Mouse (Mus musculus) forebrain, embryonic 12.5 days (tissue): ENCODE data around the gene Prkcq. TPM values are rescaled to one million over a fixed set of nuclear protein-coding genes. Genes with fewer than 3 reads are reported as not detected.

ENCODE experiments used
- ATAC-seq: fragments of 200-750 bp; cut with Nextera tagmentation; 2 replicates; pipeline ENCODE4 v1.8.0; 2017; ENCODE audit warnings: moderate TSS enrichment; ENCODE audit not compliant: low FRiP score
- H3K27ac ChIP-seq: fragments of 300-500 bp; sonication (generic); 2 replicates; pipeline ENCODE4 v1.5.1; 2016; ENCODE audit warnings: mild to moderate bottlenecking
- H3K27me3 ChIP-seq: fragments of 300-500 bp; sonication (generic); 2 replicates; pipeline ENCODE4 v1.6.1; 2016; ENCODE audit warnings: mild to moderate bottlenecking
- H3K36me3 ChIP-seq: fragments of 300-500 bp; sonication (generic); replicated peaks from 2 replicates; pipeline ENCODE4 v1.6.1; 2016; ENCODE audit warnings: mild to moderate bottlenecking
- H3K4me1 ChIP-seq: fragments of 300-500 bp; sonication (generic); 2 replicates; pipeline ENCODE4 v1.6.1; 2016
- H3K4me2 ChIP-seq: fragments of 300-500 bp; sonication (generic); 2 replicates; pipeline ENCODE4 v1.6.1; 2016; ENCODE audit warnings: mild to moderate bottlenecking, moderate library complexity
- H3K4me3 ChIP-seq: fragments of 300-500 bp; sonication (generic); replicated peaks from 2 replicates; pipeline ENCODE4 v1.5.1; 2016; ENCODE audit warnings: mild to moderate bottlenecking
- H3K9ac ChIP-seq: fragments of 300-500 bp; sonication (generic); 2 replicates; pipeline ENCODE4 v1.6.1; 2016; ENCODE audit warnings: mild to moderate bottlenecking
- H3K9me3 ChIP-seq: fragments of 300-500 bp; sonication (generic); 2 replicates; pipeline ENCODE4 v1.6.1; 2016
- WGBS: fragments of 180-500 bp; shearing (Covaris S2); methylation state at CpG from one replicate; pipeline ENCODE4 v1.1.7; 2016; 5-methylcytosine and 5-hydroxymethylcytosine counted together
- polyA plus RNA-seq: library from polyadenylated mRNA; unstranded; fragments of >200 nt; fragmentation: Nextera tagmentation; extraction: Ambion mirVana; gene quantifications from 2 replicates; pipeline ENCODE4 v1.2.1, GENCODE M21; 2016

The Prkcq gene
- polyA plus RNA-seq, 1 experiment from 2014 or later, result 1.3 TPM

GRCm38 (mm10) chr2:11162701-11163100 lies 9.2 kb upstream of the Prkcq start:
- WGBS, result 43% methylated on average over 3 of the region's 3 CpGs
- H3K36me3 ChIP-seq, result no peaks in the 10 kb centered on the region
- no peaks in the 10 kb centered on the region for H3K4me1 ChIP-seq
- ATAC-seq, result no peak
- H3K27ac ChIP-seq, result no peak overlapping the region
- H3K4me2 ChIP-seq, result no peak overlapping the region
- H3K4me3 ChIP-seq, result no peak overlapping the region
- 0 out of 2 replicates have a peak, but pooled peaks cover 2% of the 10 kb centered on the region for H3K27me3 ChIP-seq
- no peaks in the 10 kb centered on the region for H3K9me3 ChIP-seq
- H3K9ac ChIP-seq, result no peak overlapping the region

GRCm38 (mm10) chr2:11164170-11164569 lies 7.7 kb upstream of the Prkcq start:
- Histone ChIP-seq H3K27me3 (peaks cover 6% of the 10 kb centered on the region; the same call in 1 of the 2 replicates), H3K4me3 (no peak overlapping the region), H3K27ac (no peak overlapping the region), H3K4me1 (no peaks in the 10 kb centered on the region), H3K9ac (no peak overlapping the region), H3K4me2 (no peak overlapping the region), H3K36me3 (no peaks in the 10 kb centered on the region), H3K9me3 (no peaks in the 10 kb centered on the region)
- no peak for ATAC-seq
- WGBS, result 87% methylated on average over 3 of the region's 3 CpGs

GRCm38 (mm10) chr2:11169721-11170335 lies 2.1 kb upstream of the Prkcq start:
- H3K4me1 ChIP-seq, result peaks cover 20% of the 10 kb centered on the region
- no peaks in the 10 kb centered on the region for H3K36me3 ChIP-seq
- ATAC-seq, result no peak
- no peak overlapping the region for H3K9ac ChIP-seq
- no peak overlapping the region for H3K4me3 ChIP-seq
- WGBS, result 69% methylated on average over 6 of the region's 6 CpGs
- H3K4me2 ChIP-seq, result no peak overlapping the region
- H3K27ac ChIP-seq, result no peak overlapping the region
- H3K27me3 ChIP-seq, result peaks cover 49% of the 10 kb centered on the region
- H3K9me3 ChIP-seq, result no peaks in the 10 kb centered on the region

GRCm38 (mm10) chr2:11172831-11173414 lies 1.0 kb downstream of the Prkcq start:
- H3K27me3 ChIP-seq, result peaks cover 61% of the 10 kb centered on the region
- no peak for ATAC-seq
- H3K9ac ChIP-seq, result no peak overlapping the region
- H3K4me3 ChIP-seq, result peak overlapping the region; percentile 50
- H3K4me1 ChIP-seq, result peaks cover 20% of the 10 kb centered on the region
- peak overlapping the region; percentile 85 for H3K4me2 ChIP-seq
- WGBS, result 13% methylated on average over 9 of the region's 9 CpGs
- no peaks in the 10 kb centered on the region for H3K9me3 ChIP-seq
- H3K27ac ChIP-seq, result no peak overlapping the region
- no peaks in the 10 kb centered on the region for H3K36me3 ChIP-seq

- ATAC-seq, result no peak
- 41% methylated on average over 4 of the region's 4 CpGs for WGBS
- no peaks in the 10 kb centered on the region for H3K9me3 ChIP-seq
- no peak overlapping the region for H3K4me3 ChIP-seq
- H3K27me3 ChIP-seq, result peaks cover 61% of the 10 kb centered on the region
- no peak overlapping the region for H3K9ac ChIP-seq
- H3K4me2 ChIP-seq, result peak overlapping the region; percentile 85
- no peak overlapping the region for H3K27ac ChIP-seq
- H3K4me1 ChIP-seq, result peaks cover 20% of the 10 kb centered on the region
- H3K36me3 ChIP-seq, result no peaks in the 10 kb centered on the region
Measured at GRCm38 (mm10) chr2:11173521-11173920, 1.6 kb downstream of the Prkcq start.

GRCm38 (mm10) chr2:11174101-11174500 lies 2.2 kb downstream of the Prkcq start:
- Histone ChIP-seq H3K9me3 (no peaks in the 10 kb centered on the region), H3K36me3 (no peaks in the 10 kb centered on the region), H3K27ac (no peak overlapping the region), H3K4me1 (peaks cover 20% of the 10 kb centered on the region), H3K27me3 (peaks cover 58% of the 10 kb centered on the region), H3K4me2 (no peak overlapping the region), H3K9ac (no peak overlapping the region), H3K4me3 (no peak overlapping the region)
- ATAC-seq, result no peak
- 72% methylated on average over 4 of the region's 4 CpGs for WGBS

GRCm38 (mm10) chr2:11177880-11178279 lies 6.0 kb downstream of the Prkcq start:
- no peaks in the 10 kb centered on the region for H3K36me3 ChIP-seq
- H3K4me3 ChIP-seq, result no peak overlapping the region
- no peak overlapping the region for H3K4me2 ChIP-seq
- H3K4me1 ChIP-seq, result peaks cover 9% of the 10 kb centered on the region
- H3K9me3 ChIP-seq, result no peaks in the 10 kb centered on the region
- no peak overlapping the region for H3K27ac ChIP-seq
- H3K9ac ChIP-seq, result no peak overlapping the region
- H3K27me3 ChIP-seq, result peaks cover 33% of the 10 kb centered on the region
- no peak for ATAC-seq
- WGBS, result 95% methylated on average over 12 of the region's 12 CpGs

- H3K4me1 ChIP-seq, result no peaks in the 10 kb centered on the region
- no peak overlapping the region for H3K4me2 ChIP-seq
- ATAC-seq, result no peak
- no peak overlapping the region for H3K27ac ChIP-seq
- H3K9me3 ChIP-seq, result no peaks in the 10 kb centered on the region
- WGBS, result 73% methylated on average over 4 of the region's 4 CpGs
- no peak overlapping the region for H3K4me3 ChIP-seq
- peaks cover 3% of the 10 kb centered on the region for H3K27me3 ChIP-seq
- no peak overlapping the region for H3K9ac ChIP-seq
- no peaks in the 10 kb centered on the region for H3K36me3 ChIP-seq
Measured at GRCm38 (mm10) chr2:11181510-11181909, 9.6 kb downstream of the Prkcq start.

- Histone ChIP-seq H3K4me2 (no peak overlapping the region), H3K9ac (no peak overlapping the region), H3K27me3 (peaks cover 3% of the 10 kb centered on the region), H3K4me3 (no peak overlapping the region), H3K9me3 (no peaks in the 10 kb centered on the region), H3K36me3 (no peaks in the 10 kb centered on the region), H3K4me1 (no peaks in the 10 kb centered on the region), H3K27ac (no peak overlapping the region)
- WGBS, result 88% methylated on average over 7 of the region's 7 CpGs
- ATAC-seq, result no peak
Measured at GRCm38 (mm10) chr2:11182096-11182495, 10.2 kb downstream of the Prkcq start.

- Histone ChIP-seq H3K4me3 (no peak overlapping the region), H3K36me3 (no peaks in the 10 kb centered on the region), H3K4me1 (no peaks in the 10 kb centered on the region), H3K4me2 (no peak overlapping the region), H3K9me3 (no peaks in the 10 kb centered on the region), H3K9ac (no peak overlapping the region), H3K27ac (no peak overlapping the region), H3K27me3 (no peaks in the 10 kb centered on the region)
- ATAC-seq, result no peak
- WGBS, result 96% methylated on average over 5 of the region's 5 CpGs
Measured at GRCm38 (mm10) chr2:11183991-11184390, 12.1 kb downstream of the Prkcq start.

GRCm38 (mm10) chr2:11186586-11186985 lies 14.7 kb downstream of the Prkcq start:
- H3K9ac ChIP-seq, result no peak overlapping the region
- no peaks in the 10 kb centered on the region for H3K27me3 ChIP-seq
- ATAC-seq, result no peak
- H3K36me3 ChIP-seq, result no peaks in the 10 kb centered on the region
- WGBS, result 93% methylated on average over 3 of the region's 3 CpGs
- H3K9me3 ChIP-seq, result no peaks in the 10 kb centered on the region
- H3K4me1 ChIP-seq, result no peaks in the 10 kb centered on the region
- H3K27ac ChIP-seq, result no peak overlapping the region
- H3K4me3 ChIP-seq, result no peak overlapping the region
- H3K4me2 ChIP-seq, result no peak overlapping the region

GRCm38 (mm10) chr2:11187166-11187565 lies 15.3 kb downstream of the Prkcq start:
- 77% methylated on average over 2 of the region's 2 CpGs for WGBS
- H3K36me3 ChIP-seq, result no peaks in the 10 kb centered on the region
- no peaks in the 10 kb centered on the region for H3K9me3 ChIP-seq
- no peak overlapping the region for H3K4me3 ChIP-seq
- H3K27ac ChIP-seq, result no peak overlapping the region
- H3K27me3 ChIP-seq, result no peaks in the 10 kb centered on the region
- no peak overlapping the region for H3K4me2 ChIP-seq
- no peak for ATAC-seq
- H3K4me1 ChIP-seq, result no peaks in the 10 kb centered on the region
- H3K9ac ChIP-seq, result no peak overlapping the region

GRCm38 (mm10) chr2:11188279-11188678 lies 16.4 kb downstream of the Prkcq start:
- no peak overlapping the region for H3K4me3 ChIP-seq
- H3K4me1 ChIP-seq, result no peaks in the 10 kb centered on the region
- no peak for ATAC-seq
- 96% methylated on average over 1 of the region's 1 CpGs for WGBS
- no peak overlapping the region for H3K4me2 ChIP-seq
- no peaks in the 10 kb centered on the region for H3K9me3 ChIP-seq
- H3K27me3 ChIP-seq, result no peaks in the 10 kb centered on the region
- H3K9ac ChIP-seq, result no peak overlapping the region
- H3K27ac ChIP-seq, result no peak overlapping the region
- H3K36me3 ChIP-seq, result no peaks in the 10 kb centered on the region
